In genomic region chr6:142414597-142414996, GRCm38 (mm10) we compare ENCODE assay signal across 8 mouse cellular contexts. TPM values are rescaled to one million over a fixed set of nuclear protein-coding genes. Genes with fewer than 3 reads are reported as not detected.
DNase-seq lines count a peak whose midpoint lies in the region; ATAC-seq and TF ChIP-seq lines count a peak whose summit lies in the region.

No protein-coding gene starts in this region.

- WGBS in hindbrain, postnatal 0 days = 1% methylated on average over 20 of the region's 24 CpGs
- under 1% methylated on average over 18 of the region's 24 CpGs for WGBS in midbrain, embryonic 16.5 days

- peak; percentile 16 to 30 for DNase-seq in cerebellum, postnatal 10 days
- peak; percentile 31 for DNase-seq in embryo, embryonic 11 days
- DNase-seq in hindbrain, postnatal 0 days (ENCODE audit: low spot score) = no peak
- no peak for DNase-seq in cerebellum, adult 18-20 months
- DNase-seq in layer of hippocampus, postnatal 14 days (ENCODE audit: low spot score in 2 of 2) = no peak
- no peak for DNase-seq in urinary bladder, postnatal 25 days (ENCODE audit: low spot score)

- H3K4me2 ChIP-seq in hindbrain, postnatal 0 days (ENCODE audit: low read depth, low read length) = peak overlapping the region; percentile 71
- H3K4me2 ChIP-seq in midbrain, embryonic 16.5 days (ENCODE audit: low read length) = peak overlapping the region; percentile 71

- H3K9me3 ChIP-seq in hindbrain, postnatal 0 days (ENCODE audit: low read length) = no peaks in the 10 kb centered on the region
- no peaks in the 10 kb centered on the region for H3K9me3 ChIP-seq in midbrain, embryonic 16.5 days (replicated peaks; ENCODE audit: control insufficient read depth, low read length, poor library complexity, severe bottlenecking)

- no peak for ATAC-seq in cerebellum, adult (ENCODE audit: insufficient number of reproducible peaks, low FRiP score, low TSS enrichment)
- ATAC-seq in hindbrain, postnatal 0 days = peak; percentile 56; the same call in 1 of the 2 replicates
- ATAC-seq in midbrain, embryonic 16.5 days = peak; percentile 76

- H3K36me3 ChIP-seq in hindbrain, postnatal 0 days (ENCODE audit: insufficient read depth, low read length) = no peaks in the 10 kb centered on the region
- H3K36me3 ChIP-seq in midbrain, embryonic 16.5 days (ENCODE audit: control insufficient read depth, insufficient read depth, low read length) = no peaks in the 10 kb centered on the region

- H3K4me3 ChIP-seq in hindbrain, postnatal 0 days (ENCODE audit: low read length) = peak overlapping the region; percentile 38
- H3K4me3 ChIP-seq in midbrain, embryonic 16.5 days (ENCODE audit: low read depth, low read length) = peak overlapping the region; percentile 41

- TF ChIP-seq CTCF in hindbrain, postnatal 0 days (IDR thresholded peaks at IDR 0.05; ENCODE audit: low read depth) = no peak

- H3K27me3 ChIP-seq in hindbrain, postnatal 0 days (ENCODE audit: insufficient read depth, low read length) = peaks cover 19% of the 10 kb centered on the region; the same call in 1 of the 2 replicates
- peaks cover 9% of the 10 kb centered on the region for H3K27me3 ChIP-seq in midbrain, embryonic 16.5 days (ENCODE audit: control insufficient read depth, insufficient read depth, low read depth, low read length)

- H3K4me1 ChIP-seq in hindbrain, postnatal 0 days (ENCODE audit: insufficient read depth, low read length) = no peaks in the 10 kb centered on the region; the same call in 1 of the 2 replicates
- peaks cover 7% of the 10 kb centered on the region for H3K4me1 ChIP-seq in midbrain, embryonic 16.5 days (ENCODE audit: control insufficient read depth, insufficient read depth, low read length)

- no peak overlapping the region for H3K27ac ChIP-seq in hindbrain, postnatal 0 days
- no peak overlapping the region for H3K27ac ChIP-seq in midbrain, embryonic 16.5 days (ENCODE audit: low read length)

- H3K9ac ChIP-seq in hindbrain, postnatal 0 days (replicated peaks; ENCODE audit: low read length) = peak overlapping the region; percentile 43; the same call in 1 of the 2 replicates
- H3K9ac ChIP-seq in midbrain, embryonic 16.5 days (ENCODE audit: low read depth, low read length) = peak overlapping the region; percentile 69

RNA-seq across cellular contexts. Expression of gene Spx, which starts 1.4 kb away (rescaled TPM):
- 0.75 and 3.6 TPM in 2 replicates for total RNA-seq in hindbrain, postnatal 0 days (2014; rRNA removed)
- polyA plus RNA-seq in hindbrain, postnatal 0 days (2015; fragmentation: Nextera tagmentation; extraction: Ambion mirVana) = 2.6 and 3.7 TPM in 2 replicates
- 8.1 and 9.0 TPM in 2 replicates for polyA plus RNA-seq in midbrain, embryonic 16.5 days (2015; fragmentation: Nextera tagmentation; extraction: Ambion mirVana)
- 1 to 10 TPM; 1.4 to 1.7 TPM for total RNA-seq in layer of hippocampus, postnatal 14 days (2021)

RNA-seq across cellular contexts. Expression of gene Golt1b, which starts 27.6 kb away (rescaled TPM):
- total RNA-seq in hindbrain, postnatal 0 days (2014; rRNA removed) = 36.4 and 49.7 TPM in 2 replicates
- 62.2 and 65.6 TPM in 2 replicates for polyA plus RNA-seq in hindbrain, postnatal 0 days (2015; fragmentation: Nextera tagmentation; extraction: Ambion mirVana)
- polyA plus RNA-seq in midbrain, embryonic 16.5 days (2015; fragmentation: Nextera tagmentation; extraction: Ambion mirVana) = 80.1 and 82.4 TPM in 2 replicates
- 10 to 100 TPM; 26.7 to 27.5 TPM for total RNA-seq in layer of hippocampus, postnatal 14 days (2021)

RNA-seq across cellular contexts. Expression of gene Recql, which starts 27.7 kb away (rescaled TPM):
- 17.4 and 25.4 TPM in 2 replicates for total RNA-seq in hindbrain, postnatal 0 days (2014; rRNA removed)
- 16.6 and 17.6 TPM in 2 replicates for polyA plus RNA-seq in hindbrain, postnatal 0 days (2015; fragmentation: Nextera tagmentation; extraction: Ambion mirVana)
- 25.6 and 27.4 TPM in 2 replicates for polyA plus RNA-seq in midbrain, embryonic 16.5 days (2015; fragmentation: Nextera tagmentation; extraction: Ambion mirVana)
- 10 to 100 TPM; 22.2 to 25.2 TPM for total RNA-seq in layer of hippocampus, postnatal 14 days (2021)

RNA-seq across cellular contexts. Expression of gene Gys2, which starts 58.3 kb away (rescaled TPM):
- 0.10 and 0.18 TPM in 2 replicates for total RNA-seq in hindbrain, postnatal 0 days (2014; rRNA removed)
- polyA plus RNA-seq in hindbrain, postnatal 0 days (2015; fragmentation: Nextera tagmentation; extraction: Ambion mirVana) = 0.38 TPM in 1 of 2 replicates, not detected in the other
- 0.09 TPM in 1 of 2 replicates, not detected in the other for polyA plus RNA-seq in midbrain, embryonic 16.5 days (2015; fragmentation: Nextera tagmentation; extraction: Ambion mirVana)
- total RNA-seq in layer of hippocampus, postnatal 14 days (2021) = under 1 TPM in 1 of 2 experiments, not detected in 1; 0.23 TPM

Comparison
In these comparisons a context has a peak if more than half of its experiments do, and no peak if none do; other contexts are left out.
1. DNase-seq: peak in cerebellum, postnatal 10 days (2 of 2) and embryo, embryonic 11 days (single experiment); none in hindbrain, postnatal 0 days (single experiment), cerebellum, adult 18-20 months (0 of 2), layer of hippocampus, postnatal 14 days (0 of 2) and urinary bladder, postnatal 25 days (single experiment).